Mouse (Mus musculus) lung, embryonic 14.5 days (tissue): Measurements from ENCODE around the gene Hp1bp3. TPM values are rescaled to one million over a fixed set of nuclear protein-coding genes. Genes with fewer than 3 reads are reported as not detected.

Experiments
- ATAC-seq: fragments of 200-750 bp; cut with Nextera tagmentation; 2 replicates; pipeline ENCODE4 v1.8.0; 2017; ENCODE audit warnings: mild to moderate bottlenecking, moderate TSS enrichment, moderate library complexity; ENCODE audit not compliant: insufficient read depth
- DNase-seq: peaks from one replicate; pipeline ENCODE4 v3.0.0-alpha.2; 2015
- H3K27ac ChIP-seq: fragments of 300-500 bp; sonication (generic); 2 replicates; pipeline ENCODE4 v1.5.1; 2014; ENCODE audit warnings: low read depth, mild to moderate bottlenecking, moderate library complexity
- H3K27me3 ChIP-seq: fragments of 300-500 bp; sonication (generic); 2 replicates; pipeline ENCODE4 v1.6.1; 2014; ENCODE audit warnings: low read length, control low read depth; ENCODE audit not compliant: insufficient read depth
- H3K36me3 ChIP-seq: fragments of 300-500 bp; sonication (generic); 2 replicates; pipeline ENCODE4 v1.6.1; 2014; ENCODE audit warnings: control low read depth; ENCODE audit not compliant: insufficient read depth
- H3K4me1 ChIP-seq: fragments of 300-500 bp; sonication (generic); 2 replicates; pipeline ENCODE4 v1.6.1; 2014; ENCODE audit warnings: antibody characterized with exemption, control low read depth; ENCODE audit not compliant: insufficient read depth
- H3K4me2 ChIP-seq: fragments of 300-500 bp; sonication (generic); 2 replicates; pipeline ENCODE4 v1.6.1; 2014; ENCODE audit warnings: mild to moderate bottlenecking
- H3K4me3 ChIP-seq: fragments of 300-500 bp; sonication (generic); 2 replicates; pipeline ENCODE4 v1.5.1; 2014; ENCODE audit warnings: low read depth, low read length
- H3K9ac ChIP-seq: fragments of 300-500 bp; sonication (generic); 2 replicates; pipeline ENCODE4 v1.6.1; 2014
- H3K9me3 ChIP-seq: fragments of 300-500 bp; sonication (generic); 2 replicates; pipeline ENCODE4 v1.6.1; 2016; ENCODE audit warnings: low read depth, low read length, control low read depth
- CTCF ChIP-seq: IDR thresholded peaks from 2 replicates; pipeline ENCODE4 v1.5.1; 2016; ENCODE audit warnings: antibody characterized with exemption, low read depth
- WGBS: fragments of 180-500 bp; shearing (Covaris S2); extraction: QIAGEN DNeasy Blood & Tissue Kit; methylation state at CpG from one replicate; pipeline ENCODE4 v1.1.7; 2014; 5-methylcytosine and 5-hydroxymethylcytosine counted together
- polyA plus RNA-seq: library from polyadenylated mRNA; unstranded; fragments of >200 nt; fragmentation: Nextera tagmentation; extraction: Ambion mirVana; gene quantifications from 2 replicates; pipeline ENCODE4 v1.2.1, GENCODE M21; 2014

Gene Hp1bp3
- polyA plus RNA-seq, 1 experiment from 2014 or later: 179 TPM

DNA sequence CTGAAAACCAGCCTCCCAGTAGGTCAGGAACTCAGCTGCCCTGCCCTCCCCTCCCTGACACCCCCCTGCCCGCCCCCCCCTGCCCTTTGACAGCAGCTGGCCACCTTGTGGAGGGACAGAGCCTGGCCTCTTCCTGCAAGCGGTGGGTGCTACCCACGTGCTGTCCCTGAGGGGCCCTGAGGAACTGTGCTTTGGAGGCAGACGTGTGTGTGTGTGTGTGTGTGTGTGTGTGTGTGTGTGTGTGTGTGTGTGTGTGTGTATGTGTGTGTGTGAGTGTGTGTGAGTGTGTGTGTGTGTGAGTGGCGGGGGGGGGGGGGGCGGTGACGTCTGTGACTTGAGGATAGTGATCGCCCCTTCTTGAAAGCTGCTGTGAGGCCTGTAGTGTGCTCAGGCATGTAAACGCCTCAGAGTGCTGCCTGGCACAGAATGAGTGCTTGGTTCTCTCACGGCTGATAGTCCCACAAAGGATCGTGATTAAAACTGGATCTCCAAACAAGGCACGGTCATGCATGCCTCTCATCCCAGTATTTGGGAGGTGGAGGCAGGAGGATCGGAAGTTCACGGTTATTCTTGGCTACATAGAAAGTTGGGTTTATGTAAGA, 78.0 kb downstream of the Hp1bp3 start:
- Histone ChIP-seq H3K4me3 (no peak overlapping the region), H3K9ac (no peak overlapping the region), H3K4me1 (no peaks in the 10 kb centered on the region), H3K9me3 (no peaks in the 10 kb centered on the region), H3K36me3 (no peaks in the 10 kb centered on the region), H3K4me2 (no peak overlapping the region), H3K27ac (no peak overlapping the region), H3K27me3 (no peaks in the 10 kb centered on the region)
- no peak for TF ChIP-seq CTCF
- ATAC-seq: no peak
- WGBS: 64% methylated on average over 11 of the region's 14 CpGs
- no peak for DNase-seq

Other genes with a start within 250 kb of the Hp1bp3 start
- 38.9 and 42.9 TPM in 2 replicates for gene Eif4g3, start 223.3 kb upstream of the Hp1bp3 start, polyA plus RNA-seq
- gene Sh2d5, start 34.1 kb downstream of the Hp1bp3 start, polyA plus RNA-seq: 0.36 and 0.41 TPM in 2 replicates
- gene Kif17, start 34.1 kb downstream of the Hp1bp3 start, polyA plus RNA-seq: 2.2 and 2.5 TPM in 2 replicates
- 371 and 379 TPM in 2 replicates for gene Ddost, start 88.4 kb downstream of the Hp1bp3 start, polyA plus RNA-seq
- gene Pink1, start 110.0 kb downstream of the Hp1bp3 start, polyA plus RNA-seq: 22.2 and 25.1 TPM in 2 replicates
- 24.1 and 24.4 TPM in 2 replicates for gene Cda, start 151.7 kb downstream of the Hp1bp3 start, polyA plus RNA-seq
- not detected in 2 replicates for gene Fam43b, start 180.2 kb downstream of the Hp1bp3 start, polyA plus RNA-seq
- gene Mul1, start 218.4 kb downstream of the Hp1bp3 start, polyA plus RNA-seq: 16.1 and 18.0 TPM in 2 replicates
- gene Camk2n1, start 238.0 kb downstream of the Hp1bp3 start, polyA plus RNA-seq: 2.6 and 3.2 TPM in 2 replicates